Mouse (Mus musculus) activated CD4-positive, CD25-positive, alpha-beta regulatory T cell, adult 4 months (primary cell): ENCODE results near the gene Arhgap27. TPM values are rescaled to one million over a fixed set of nuclear protein-coding genes. Genes with fewer than 3 reads are reported as not detected.

ENCODE experiments used
- ATAC-seq: one replicate; pipeline ENCODE4 v1.8.0; 2017
- polyA plus RNA-seq, 2 experiments: library from polyadenylated mRNA; unstranded; fragments of 100-300 nt; shearing (Covaris generic); gene quantifications; one replicate each; pipeline ENCODE4 v1.2.1; 2017

Gene Arhgap27
- polyA plus RNA-seq, 2 experiments from 2014 or later = 25.5 to 33.2 TPM

- ATAC-seq = no peak
Observed at GRCm38 (mm10) chr11:103380460-103380859, 17.0 kb upstream of the Arhgap27 start.

GRCm38 (mm10) chr11:103378341-103378740 lies 14.8 kb upstream of the Arhgap27 start:
- no peak for ATAC-seq

GRCm38 (mm10) chr11:103375772-103376171 lies 12.3 kb upstream of the Arhgap27 start:
- no peak for ATAC-seq

- ATAC-seq = peak; percentile 76
Observed at GRCm38 (mm10) chr11:103375258-103375657, 11.8 kb upstream of the Arhgap27 start.

GRCm38 (mm10) chr11:103373922-103374321 lies 10.4 kb upstream of the Arhgap27 start:
- ATAC-seq = no peak

GRCm38 (mm10) chr11:103372561-103372960 lies 9.1 kb upstream of the Arhgap27 start:
- ATAC-seq = peak; percentile 21

- ATAC-seq = no peak
Observed at GRCm38 (mm10) chr11:103372068-103372467, 8.6 kb upstream of the Arhgap27 start.

- ATAC-seq = no peak
Observed at GRCm38 (mm10) chr11:103371222-103371539, 7.7 kb upstream of the Arhgap27 start.

GRCm38 (mm10) chr11:103370397-103371221 lies 7.1 kb upstream of the Arhgap27 start:
- no peak for ATAC-seq

GRCm38 (mm10) chr11:103365530-103365929 lies 2.0 kb upstream of the Arhgap27 start:
- ATAC-seq = no peak

GRCm38 (mm10) chr11:103365022-103365421 lies 1.5 kb upstream of the Arhgap27 start:
- ATAC-seq = no peak

- ATAC-seq = no peak
Observed at GRCm38 (mm10) chr11:103364335-103364734, 843 bp upstream of the Arhgap27 start.

- no peak for ATAC-seq
Observed at GRCm38 (mm10) chr11:103362521-103363181, 841 bp downstream of the Arhgap27 start.

GRCm38 (mm10) chr11:103362054-103362432 lies 1.4 kb downstream of the Arhgap27 start:
- ATAC-seq = no peak

- ATAC-seq = no peak
Observed at GRCm38 (mm10) chr11:103361396-103362053, 2.0 kb downstream of the Arhgap27 start.

GRCm38 (mm10) chr11:103360661-103361081 lies 2.8 kb downstream of the Arhgap27 start:
- peak; percentile 4 for ATAC-seq

GRCm38 (mm10) chr11:103359841-103360641 lies 3.5 kb downstream of the Arhgap27 start:
- peak; percentile 60 for ATAC-seq

- ATAC-seq = peak; percentile 51
Observed at GRCm38 (mm10) chr11:103359122-103359521, 4.4 kb downstream of the Arhgap27 start.

- no peak for ATAC-seq
Observed at GRCm38 (mm10) chr11:103358316-103358715, 5.2 kb downstream of the Arhgap27 start.

- no peak for ATAC-seq
Observed at GRCm38 (mm10) chr11:103357710-103358109, 5.8 kb downstream of the Arhgap27 start.

GRCm38 (mm10) chr11:103356938-103357670 lies 6.4 kb downstream of the Arhgap27 start:
- no peak for ATAC-seq

GRCm38 (mm10) chr11:103356032-103356571 lies 7.4 kb downstream of the Arhgap27 start:
- ATAC-seq = no peak
